Mouse (Mus musculus): ENCODE results near the gene Cox6b2.

DNA sequence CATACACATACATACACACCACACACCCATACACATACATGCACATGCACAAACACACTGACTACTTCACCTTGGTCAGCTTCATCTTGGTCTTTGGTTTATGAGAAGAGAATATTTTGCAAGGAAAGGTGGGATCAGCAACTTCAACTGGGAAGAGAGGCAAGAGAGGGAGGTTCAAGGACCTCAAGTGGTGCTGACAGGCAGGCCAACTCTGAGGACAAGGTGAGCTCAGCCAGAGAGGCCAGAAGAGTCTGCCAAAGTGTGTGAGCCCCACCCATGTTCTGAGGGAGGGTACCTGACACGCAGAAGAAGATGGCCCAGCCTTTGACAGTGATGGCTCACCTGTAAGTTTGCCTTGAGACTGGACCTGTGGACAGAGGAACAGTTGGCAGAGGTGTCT, 6.8 kb upstream of the Cox6b2 start:
- TF ChIP-seq POLR2A (IDR thresholded peaks at IDR 0.05; ENCODE audit: control insufficient read depth, low read depth, low read length) (no peak), CTCF (IDR thresholded peaks at IDR 0.05; ENCODE audit: control insufficient read depth, insufficient read depth, insufficient replicate concordance, low read depth, low read length) (no peak)

Measured in testis, adult 2 months (tissue).